Mouse (Mus musculus): ENCODE data around the gene H2-Ob.

DNA sequence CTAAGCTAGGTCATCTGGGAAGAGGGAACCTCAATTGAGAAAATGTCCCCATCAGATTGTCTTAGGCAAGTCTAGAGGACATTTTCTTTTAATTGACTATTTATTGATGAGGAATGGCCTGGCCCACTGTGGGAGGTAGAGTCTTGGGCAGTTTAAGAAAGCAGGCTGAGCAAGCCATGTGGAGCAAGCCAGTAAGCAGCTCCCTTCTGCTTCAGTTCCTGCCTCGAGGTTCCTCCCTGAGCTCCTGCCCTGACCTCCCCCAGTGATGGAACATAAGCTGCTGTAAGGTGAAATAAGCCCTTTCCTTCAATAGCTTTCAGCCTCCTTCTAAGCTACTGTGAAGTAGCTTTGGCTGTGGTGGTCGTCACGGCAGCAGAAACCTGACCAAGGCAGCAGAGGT is 962 bp upstream of the H2-Ob start:
- TF ChIP-seq EP300 (optimal IDR thresholded peaks at IDR 0.05), result no peak
- no peak for TF ChIP-seq CTCF (IDR thresholded peaks at IDR 0.05; ENCODE audit: low read depth)

All from stomach, postnatal 0 days (tissue).